Mouse (Mus musculus) liver, embryonic 13.5 days (tissue): ENCODE data around the gene Mcam. TPM values are rescaled to one million over a fixed set of nuclear protein-coding genes. Genes with fewer than 3 reads are reported as not detected.

Experiments
- ATAC-seq: fragments of 200-750 bp; cut with Nextera tagmentation; 2 replicates; pipeline ENCODE4 v1.8.0; 2017; ENCODE audit warnings: low read depth, mild to moderate bottlenecking, moderate number of reproducible peaks, moderate library complexity
- DNase-seq: peaks from one replicate; pipeline ENCODE4 v3.0.0; 2022
- H3K27ac ChIP-seq: fragments of 300-500 bp; sonication (generic); 2 replicates; pipeline ENCODE4 v1.5.1; 2015; ENCODE audit warnings: moderate library complexity, mild to moderate bottlenecking, inconsistent platforms
- H3K27me3 ChIP-seq: fragments of 300-500 bp; sonication (generic); 2 replicates; pipeline ENCODE4 v1.6.1; 2015; ENCODE audit warnings: mild to moderate bottlenecking, inconsistent platforms
- H3K36me3 ChIP-seq: fragments of 300-500 bp; sonication (generic); 2 replicates; pipeline ENCODE4 v1.6.1; 2015; ENCODE audit warnings: mild to moderate bottlenecking, inconsistent platforms
- H3K4me1 ChIP-seq: fragments of 300-500 bp; sonication (generic); replicated peaks from 2 replicates; pipeline ENCODE4 v1.6.1; 2015; ENCODE audit warnings: inconsistent platforms
- H3K4me2 ChIP-seq: fragments of 300-500 bp; sonication (generic); 2 replicates; pipeline ENCODE4 v1.6.1; 2015; ENCODE audit warnings: inconsistent platforms, mild to moderate bottlenecking, moderate library complexity
- H3K4me3 ChIP-seq: fragments of 300-500 bp; sonication (generic); replicated peaks from 2 replicates; pipeline ENCODE4 v1.5.1; 2015; ENCODE audit warnings: mild to moderate bottlenecking, inconsistent platforms
- H3K9ac ChIP-seq: fragments of 300-500 bp; sonication (generic); 2 replicates; pipeline ENCODE4 v1.6.1; 2015; ENCODE audit warnings: mild to moderate bottlenecking, inconsistent platforms
- H3K9me3 ChIP-seq: fragments of 300-500 bp; sonication (generic); replicated peaks from 2 replicates; pipeline ENCODE4 v1.6.1; 2016; ENCODE audit warnings: inconsistent platforms
- WGBS: fragments of 180-500 bp; shearing (Covaris S2); methylation state at CpG from one replicate; pipeline ENCODE4 v1.1.7; 2015; ENCODE audit not compliant: insufficient replicate concordance; 5-methylcytosine and 5-hydroxymethylcytosine counted together
- polyA plus RNA-seq: library from polyadenylated mRNA; unstranded; fragments of >200 nt; fragmentation: Nextera tagmentation; extraction: Ambion mirVana; gene quantifications from 2 replicates; pipeline ENCODE4 v1.2.1, GENCODE M21; 2015

The Mcam gene
- polyA plus RNA-seq, 1 experiment from 2014 or later: 3.7 TPM

GRCm38 (mm10) chr9:44095781-44096180 lies 38.5 kb upstream of the Mcam start:
- Histone ChIP-seq H3K27me3 (no peaks in the 10 kb centered on the region), H3K9ac (no peak overlapping the region), H3K4me2 (no peak overlapping the region), H3K9me3 (no peaks in the 10 kb centered on the region), H3K36me3 (0 out of 2 replicates have a peak, but pooled peaks cover 7% of the 10 kb centered on the region), H3K27ac (no peak overlapping the region), H3K4me1 (peaks cover 5% of the 10 kb centered on the region; the same call in 1 of the 2 replicates), H3K4me3 (no peak overlapping the region)
- ATAC-seq (no peak), DNase-seq (no peak)
- 80% methylated on average over 9 of the region's 9 CpGs for WGBS

GRCm38 (mm10) chr9:44096536-44096935 lies 37.7 kb upstream of the Mcam start:
- Histone ChIP-seq H3K4me3 (no peak overlapping the region), H3K4me1 (peaks cover 5% of the 10 kb centered on the region; the same call in 1 of the 2 replicates), H3K9me3 (no peaks in the 10 kb centered on the region), H3K9ac (no peak overlapping the region), H3K36me3 (0 out of 2 replicates have a peak, but pooled peaks cover 4% of the 10 kb centered on the region), H3K27me3 (no peaks in the 10 kb centered on the region), H3K4me2 (no peak overlapping the region), H3K27ac (no peak overlapping the region)
- 67% methylated on average over 9 of the region's 9 CpGs for WGBS
- DNase-seq: no peak
- ATAC-seq: no peak

- H3K9ac ChIP-seq: no peak within 1 kb of the TSS
- no peaks in the 10 kb centered on the region for H3K27me3 ChIP-seq
- 79% methylated on average over 9 of the region's 9 CpGs for WGBS
- DNase-seq (no peak), ATAC-seq (no peak)
- peaks cover 26% of the 10 kb centered on the region for H3K36me3 ChIP-seq
- no peaks in the 10 kb centered on the region for H3K9me3 ChIP-seq
- H3K27ac ChIP-seq: no peak within 1 kb of the TSS
- peaks cover under 1% of the 10 kb centered on the region; the same call in 1 of the 2 replicates for H3K4me1 ChIP-seq
- H3K4me3 ChIP-seq: no peak within 1 kb of the TSS
- H3K4me2 ChIP-seq: no peak within 1 kb of the TSS
Measured at GRCm38 (mm10) chr9:44101490-44101889, 32.8 kb upstream of the Mcam start, which contains the start of gene Mfrp. TSS of gene Mfrp (plus strand) at chr9:44101729.

- peaks cover 35% of the 10 kb centered on the region for H3K4me1 ChIP-seq
- DNase-seq (no peak), ATAC-seq (no peak)
- no peak overlapping the region for H3K4me3 ChIP-seq
- H3K27me3 ChIP-seq: no peaks in the 10 kb centered on the region
- H3K27ac ChIP-seq: no peak overlapping the region
- H3K9ac ChIP-seq: no peak overlapping the region
- no peaks in the 10 kb centered on the region for H3K9me3 ChIP-seq
- no peak overlapping the region for H3K4me2 ChIP-seq
- peaks cover 53% of the 10 kb centered on the region for H3K36me3 ChIP-seq
- WGBS: 86% methylated on average over 7 of the region's 7 CpGs
Measured at GRCm38 (mm10) chr9:44104881-44105280, 29.4 kb upstream of the Mcam start.

GRCm38 (mm10) chr9:44105781-44106180 lies 28.5 kb upstream of the Mcam start:
- Histone ChIP-seq H3K4me2 (no peak overlapping the region), H3K27ac (no peak overlapping the region), H3K27me3 (no peaks in the 10 kb centered on the region), H3K36me3 (peaks cover 62% of the 10 kb centered on the region), H3K9ac (no peak overlapping the region), H3K4me3 (no peak overlapping the region), H3K4me1 (peaks cover 44% of the 10 kb centered on the region), H3K9me3 (no peaks in the 10 kb centered on the region)
- ATAC-seq (no peak), DNase-seq (no peak)
- 80% methylated on average over 10 of the region's 10 CpGs for WGBS

GRCm38 (mm10) chr9:44106182-44106581 lies 28.1 kb upstream of the Mcam start:
- Histone ChIP-seq H3K27me3 (no peaks in the 10 kb centered on the region), H3K4me2 (no peak overlapping the region), H3K27ac (no peak overlapping the region), H3K4me1 (peaks cover 46% of the 10 kb centered on the region), H3K4me3 (no peak overlapping the region), H3K36me3 (peaks cover 63% of the 10 kb centered on the region), H3K9ac (no peak overlapping the region), H3K9me3 (no peaks in the 10 kb centered on the region)
- DNase-seq (no peak), ATAC-seq (no peak)
- WGBS: 89% methylated on average over 7 of the region's 7 CpGs

- no peak overlapping the region; the same call in 1 of the 2 replicates for H3K27ac ChIP-seq
- DNase-seq (no peak), ATAC-seq (no peak)
- H3K27me3 ChIP-seq: no peaks in the 10 kb centered on the region
- peaks cover 46% of the 10 kb centered on the region for H3K4me1 ChIP-seq
- 88% methylated on average over 4 of the region's 4 CpGs for WGBS
- no peaks in the 10 kb centered on the region for H3K9me3 ChIP-seq
- H3K4me3 ChIP-seq: no peak overlapping the region
- H3K4me2 ChIP-seq: no peak overlapping the region
- H3K9ac ChIP-seq: no peak overlapping the region
- peaks cover 63% of the 10 kb centered on the region for H3K36me3 ChIP-seq
Measured at GRCm38 (mm10) chr9:44106596-44106995, 27.7 kb upstream of the Mcam start.

GRCm38 (mm10) chr9:44107110-44107509 lies 27.2 kb upstream of the Mcam start, which contains the start of gene C1qtnf5:
TSS of gene C1qtnf5 (plus strand) at chr9:44107245.
- Histone ChIP-seq H3K36me3 (peaks cover 58% of the 10 kb centered on the region), H3K27ac (no peak within 1 kb of the TSS; the same call in 1 of the 2 replicates), H3K27me3 (no peaks in the 10 kb centered on the region), H3K4me2 (0 out of 2 replicates have a peak within 1 kb of the TSS, but pooled peaks have one; percentile 2), H3K4me3 (no peak within 1 kb of the TSS), H3K9ac (no peak within 1 kb of the TSS), H3K9me3 (no peaks in the 10 kb centered on the region), H3K4me1 (peaks cover 51% of the 10 kb centered on the region)
- ATAC-seq: no peak
- no peak for DNase-seq
- WGBS: 80% methylated on average over 8 of the region's 8 CpGs

- peaks cover 58% of the 10 kb centered on the region for H3K36me3 ChIP-seq
- DNase-seq: no peak
- 70% methylated on average over 25 of the region's 25 CpGs for WGBS
- no peak overlapping the region for H3K27ac ChIP-seq
- 0 out of 2 replicates have a peak overlapping the region, but pooled peaks have one; percentile 2 for H3K4me2 ChIP-seq
- H3K4me3 ChIP-seq: no peak overlapping the region
- H3K4me1 ChIP-seq: peaks cover 53% of the 10 kb centered on the region
- H3K9me3 ChIP-seq: no peaks in the 10 kb centered on the region
- H3K9ac ChIP-seq: no peak overlapping the region
- no peak for ATAC-seq
- H3K27me3 ChIP-seq: no peaks in the 10 kb centered on the region
Measured at GRCm38 (mm10) chr9:44107557-44108179, 26.6 kb upstream of the Mcam start.

- H3K9me3 ChIP-seq: no peaks in the 10 kb centered on the region
- peak overlapping the region; percentile 7; the same call in 1 of the 2 replicates for H3K9ac ChIP-seq
- 84% methylated on average over 31 of the region's 31 CpGs for WGBS
- H3K4me1 ChIP-seq: peaks cover 53% of the 10 kb centered on the region
- peaks cover 58% of the 10 kb centered on the region for H3K36me3 ChIP-seq
- peak overlapping the region; percentile 49; the same call in 1 of the 2 replicates for H3K4me2 ChIP-seq
- ATAC-seq (no peak), DNase-seq (no peak)
- H3K27ac ChIP-seq: no peak overlapping the region; the same call in 1 of the 2 replicates
- 0 out of 2 replicates have a peak overlapping the region, but pooled peaks have one; percentile 28 for H3K4me3 ChIP-seq
- no peaks in the 10 kb centered on the region for H3K27me3 ChIP-seq
Measured at GRCm38 (mm10) chr9:44108269-44109055, 25.8 kb upstream of the Mcam start.

GRCm38 (mm10) chr9:44109360-44110095 lies 24.7 kb upstream of the Mcam start:
- H3K27ac ChIP-seq: no peak overlapping the region; the same call in 1 of the 2 replicates
- H3K4me1 ChIP-seq: peaks cover 63% of the 10 kb centered on the region
- peaks cover 54% of the 10 kb centered on the region for H3K36me3 ChIP-seq
- H3K9ac ChIP-seq: peak overlapping the region; percentile 32; the same call in 1 of the 2 replicates
- H3K9me3 ChIP-seq: no peaks in the 10 kb centered on the region
- peak overlapping the region; percentile 49 for H3K4me2 ChIP-seq
- H3K27me3 ChIP-seq: no peaks in the 10 kb centered on the region
- DNase-seq: peak; percentile 68
- no peak for ATAC-seq
- peak overlapping the region; percentile 28 for H3K4me3 ChIP-seq
- 31% methylated on average over 9 of the region's 9 CpGs for WGBS
